Mouse (Mus musculus): Measurements from ENCODE around the gene Ptgds.

The Ptgds gene

GRCm38 (mm10) chr2:25469969-25470368 lies at the start of gene Ptgds:
TSS of gene Ptgds (minus strand) at chr2:25470046.
- DNase-seq (ENCODE audit: low spot score), result no peak

- no peak for DNase-seq (ENCODE audit: low spot score)
Measured at GRCm38 (mm10) chr2:25509912-25510311, 40.1 kb upstream of the Ptgds start.

GRCm38 (mm10) chr2:25506964-25507363 lies 37.1 kb upstream of the Ptgds start:
- DNase-seq (ENCODE audit: low spot score), result no peak

DNA sequence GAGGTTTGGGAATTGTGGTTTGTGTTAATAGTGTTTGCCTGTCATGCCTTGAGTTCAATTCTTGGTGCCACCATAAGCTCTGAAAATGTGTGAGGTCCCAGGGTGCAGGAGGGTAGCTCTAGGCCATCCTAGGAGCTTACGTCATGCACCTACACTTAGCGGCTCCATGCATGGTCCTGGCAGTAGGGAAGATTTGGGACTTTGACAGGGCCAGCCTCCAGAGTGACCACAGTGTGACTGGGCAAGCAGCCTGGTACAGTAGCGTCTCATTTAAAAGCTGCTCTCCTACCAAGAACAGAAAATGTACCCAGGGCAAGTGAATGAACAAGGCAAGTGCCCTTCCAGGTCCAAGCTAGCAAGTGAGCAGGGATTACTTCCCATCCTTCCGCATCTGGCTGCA lies 36.0 kb upstream of the Ptgds start:
- DNase-seq (ENCODE audit: low spot score), result no peak

- DNase-seq (ENCODE audit: low spot score), result no peak
Measured at GRCm38 (mm10) chr2:25505000-25505399, 35.2 kb upstream of the Ptgds start.

DNA sequence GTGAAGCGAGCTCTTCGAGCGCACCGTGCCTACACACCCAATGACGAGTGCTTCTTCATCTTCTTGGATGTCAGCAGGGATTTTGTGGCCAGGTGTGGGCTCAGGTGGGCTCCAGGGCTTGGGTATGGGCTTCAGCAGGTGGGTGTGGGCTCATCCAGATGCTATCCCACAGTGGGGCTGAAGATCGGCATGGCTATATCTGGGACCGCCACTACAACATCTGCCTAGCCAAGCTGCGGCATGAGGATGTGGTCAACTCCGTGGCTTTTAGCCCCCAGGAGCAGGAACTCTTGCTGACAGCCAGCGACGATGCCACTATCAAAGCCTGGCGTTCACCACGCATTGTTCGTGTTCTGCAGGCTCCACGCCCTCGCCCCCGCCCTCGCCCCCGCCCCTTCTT lies 34.7 kb upstream of the Ptgds start:
- no peak for DNase-seq (ENCODE audit: low spot score)

GRCm38 (mm10) chr2:25502726-25503125 lies 32.9 kb upstream of the Ptgds start:
- no peak for DNase-seq (ENCODE audit: low spot score)

- no peak for DNase-seq (ENCODE audit: low spot score)
Measured at GRCm38 (mm10) chr2:25501593-25502486, 32.0 kb upstream of the Ptgds start, which contains the start of gene C8g. TSS of gene C8g (minus strand) at chr2:25501719.

DNA sequence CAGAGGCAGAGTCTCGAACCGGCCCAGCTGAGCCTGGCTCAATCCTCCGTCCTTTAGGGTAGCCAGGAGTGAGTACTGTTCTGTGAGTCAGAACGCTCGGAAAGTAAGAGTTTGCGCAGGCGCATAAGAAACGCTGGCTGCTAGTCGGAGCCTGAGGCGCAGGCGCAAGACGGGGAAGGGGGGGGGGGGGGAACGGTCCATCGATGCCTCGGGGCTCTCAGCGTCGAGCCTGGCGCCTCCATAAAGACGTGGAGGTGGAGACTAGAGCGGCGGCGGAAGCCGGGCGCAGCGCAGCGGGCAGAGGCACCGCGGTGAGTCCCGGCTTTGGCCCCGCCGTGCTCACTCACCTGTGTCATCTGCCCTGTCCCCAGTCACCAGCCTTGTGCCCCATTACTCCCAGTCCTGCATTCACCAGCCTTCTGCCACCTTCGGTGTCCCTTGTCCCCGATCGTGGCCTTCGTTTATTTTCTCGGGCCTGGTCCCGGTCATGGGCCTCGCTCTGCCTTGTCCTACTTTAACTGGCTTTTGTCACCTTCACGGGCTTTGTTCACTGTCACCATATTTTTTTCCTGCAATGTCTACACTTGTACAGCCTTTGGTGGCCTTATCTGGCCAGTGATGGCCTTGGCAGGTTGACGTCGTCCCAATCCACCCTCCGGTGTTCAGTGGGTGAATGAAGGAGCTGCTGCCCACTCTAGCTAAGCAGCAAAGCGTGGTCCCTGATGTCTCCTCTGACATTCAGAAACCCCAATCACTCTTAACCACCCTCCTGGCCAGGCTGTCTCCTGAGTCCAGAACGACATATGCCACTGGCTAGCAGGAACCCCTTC lies 30.9 kb upstream of the Ptgds start, which contains the start of gene Fbxw5:
Fbxw5 (plus strand) TSS at position 175 of the 830 bp plus-strand sequence.
- DNase-seq (ENCODE audit: low spot score), result peak; percentile 81

DNA sequence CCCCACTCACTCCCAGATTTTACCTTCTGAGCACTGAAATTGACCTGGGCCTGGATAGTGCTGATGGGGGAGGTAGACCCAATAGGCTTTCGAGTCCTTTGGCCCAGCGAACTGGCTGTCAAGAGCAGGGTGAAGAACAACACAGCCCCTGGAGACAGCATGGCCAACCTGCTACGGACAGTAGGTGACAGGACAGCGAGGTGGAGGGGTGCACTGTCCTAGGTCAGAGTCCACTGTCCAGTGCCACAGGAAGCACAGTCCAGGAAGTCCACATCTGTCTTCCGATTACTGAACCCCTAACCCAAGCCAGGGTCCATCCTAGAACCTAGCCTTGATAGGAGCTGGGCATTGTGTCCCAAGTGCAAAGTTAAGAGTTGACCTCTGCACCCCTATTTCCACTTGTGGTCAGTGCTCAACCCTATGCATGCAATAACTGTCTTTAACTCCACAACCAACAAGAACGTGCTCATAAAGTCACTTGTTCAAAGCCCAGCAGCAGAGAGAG lies 30.3 kb upstream of the Ptgds start:
- no peak for DNase-seq (ENCODE audit: low spot score)

DNA sequence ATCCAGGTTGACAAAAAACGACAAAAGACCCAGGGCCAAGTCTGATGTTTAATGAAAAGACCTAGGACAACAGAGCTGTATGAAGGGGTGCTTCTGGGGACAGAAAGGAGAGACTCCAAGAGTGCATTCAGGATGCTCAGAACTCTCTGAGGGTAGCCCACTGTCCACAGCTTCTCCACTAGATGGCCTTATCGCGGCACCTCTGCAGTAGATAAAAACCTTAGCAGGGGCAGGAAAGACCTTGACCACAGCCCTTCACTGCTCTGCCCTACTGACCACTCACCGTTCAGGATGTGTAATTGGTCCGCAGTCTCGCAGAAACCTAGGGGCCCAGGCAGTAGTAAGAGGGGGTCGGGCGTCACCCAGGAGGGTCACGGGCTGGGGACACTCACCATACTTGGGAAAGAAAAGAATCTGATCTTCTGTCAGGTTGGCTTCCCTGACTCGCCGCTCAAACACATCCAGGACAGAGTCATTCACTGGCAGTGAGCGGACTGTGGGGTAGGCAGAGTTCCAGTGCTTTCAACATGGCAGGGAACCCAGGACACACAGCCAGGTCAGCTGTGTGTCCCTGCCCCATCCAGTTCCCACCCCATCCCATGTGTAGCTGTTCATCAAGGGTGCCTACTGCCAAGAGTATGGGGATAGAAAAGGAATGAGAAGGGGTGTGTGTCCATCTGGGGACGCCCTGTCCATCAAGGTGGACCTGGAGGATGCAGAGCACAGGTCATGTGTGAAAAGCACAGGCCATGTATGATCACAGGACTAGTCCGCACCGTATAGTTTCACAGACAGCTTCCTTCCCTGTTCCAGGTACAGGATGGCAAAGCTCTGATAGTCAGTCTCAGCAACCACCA lies 29.0 kb upstream of the Ptgds start:
- no peak for DNase-seq (ENCODE audit: low spot score)

DNA sequence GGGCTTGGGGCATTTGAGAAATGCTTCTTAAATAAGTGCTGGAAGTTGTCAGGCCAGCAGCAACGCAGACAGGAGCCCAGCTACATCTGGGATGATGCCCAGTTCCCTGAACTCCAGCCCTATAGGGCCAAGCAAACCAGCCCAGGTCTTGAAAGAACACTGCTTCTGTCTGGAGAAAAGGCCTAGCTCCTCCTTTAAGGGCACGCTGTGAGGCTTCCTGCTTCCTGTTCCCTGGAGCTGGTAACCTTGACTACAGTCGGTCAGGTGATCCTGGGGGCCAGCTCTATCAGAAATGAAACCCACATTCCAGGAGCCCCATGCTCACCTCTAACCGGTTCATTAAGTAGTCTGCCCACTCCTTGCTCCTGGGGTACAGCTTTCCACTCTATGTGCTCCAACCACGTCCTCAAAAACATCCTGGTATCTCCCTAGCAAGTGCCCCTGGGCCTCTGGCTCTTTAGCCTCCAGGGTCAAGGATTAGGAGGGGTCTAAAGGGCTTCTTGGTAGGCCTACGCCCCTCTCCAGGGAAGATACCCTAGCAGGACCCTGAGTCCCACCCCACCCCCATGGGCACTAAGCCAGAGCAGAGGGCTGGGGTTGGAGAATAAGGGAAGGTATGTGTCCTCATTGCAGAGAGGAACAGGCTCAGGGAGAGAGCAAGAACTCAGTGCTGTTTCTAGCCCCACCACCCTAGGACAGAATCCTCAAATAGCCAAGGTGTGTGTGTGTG lies 28.2 kb upstream of the Ptgds start:
- DNase-seq (ENCODE audit: low spot score), result no peak

DNA sequence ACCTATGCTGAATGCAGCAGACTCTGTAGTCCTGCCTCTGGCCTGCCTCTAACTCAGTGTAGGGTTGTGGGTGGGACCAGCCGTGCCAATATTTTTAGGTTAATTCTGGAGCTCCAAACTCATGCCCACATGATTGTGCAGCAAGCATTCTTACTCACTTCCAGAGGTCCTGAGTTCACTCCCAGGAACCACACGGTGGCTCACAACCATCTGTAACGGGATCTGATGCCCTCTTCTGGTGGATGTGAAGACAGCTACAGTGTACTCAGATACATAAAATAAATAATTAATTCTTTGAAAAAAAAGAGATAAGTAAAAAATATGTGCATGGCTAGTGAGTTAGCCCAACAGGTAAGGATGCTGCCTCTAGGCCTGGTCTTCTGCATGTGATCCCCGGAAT lies 26.6 kb upstream of the Ptgds start:
- DNase-seq (ENCODE audit: low spot score), result no peak

- no peak for DNase-seq (ENCODE audit: low spot score)
Measured at GRCm38 (mm10) chr2:25493476-25493961, 23.7 kb upstream of the Ptgds start, which contains the start of gene Lcn12. TSS of gene Lcn12 (minus strand) at chr2:25493911.

DNA sequence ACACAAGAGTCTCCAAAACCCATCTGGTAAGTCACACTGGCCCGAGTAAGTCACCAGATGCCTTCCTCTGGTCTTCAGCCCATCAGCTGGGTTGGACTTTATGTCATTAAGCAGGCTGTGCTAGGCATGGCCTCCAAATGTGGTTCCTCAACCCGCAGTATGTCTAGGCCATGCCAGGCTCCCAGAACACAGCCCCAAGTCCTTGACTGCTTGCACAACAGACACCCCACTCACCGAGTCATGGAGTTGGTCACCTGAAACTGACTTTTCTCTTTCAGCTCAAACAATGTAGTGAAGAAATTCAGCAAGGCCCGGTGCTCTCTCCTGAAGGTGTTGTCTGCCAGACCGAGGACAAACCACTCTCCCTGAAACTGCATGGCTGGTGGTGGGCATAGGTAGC lies 23.1 kb upstream of the Ptgds start:
- DNase-seq (ENCODE audit: low spot score), result no peak

DNA sequence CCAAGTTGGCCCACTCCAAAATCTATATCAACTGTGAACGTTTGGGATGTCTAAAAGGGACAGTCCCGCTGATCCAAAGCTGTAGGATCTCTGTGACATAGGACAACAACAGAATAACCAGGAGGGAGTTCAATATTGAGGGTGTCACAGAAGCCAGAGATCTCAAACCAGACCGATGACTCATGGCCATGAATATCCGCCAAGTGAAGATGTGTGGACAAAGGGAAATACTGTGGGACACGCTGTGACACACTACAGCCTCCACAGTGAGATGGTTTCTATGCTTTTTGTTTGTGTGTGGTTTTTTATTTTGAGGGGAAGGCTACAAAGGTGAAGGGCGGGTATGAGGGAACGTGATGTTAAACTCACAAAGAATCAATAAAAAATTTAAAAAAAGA lies 18.8 kb upstream of the Ptgds start:
- no peak for DNase-seq (ENCODE audit: low spot score)

GRCm38 (mm10) chr2:25487965-25488670 lies 18.3 kb upstream of the Ptgds start:
- DNase-seq (ENCODE audit: low spot score), result no peak

- no peak for DNase-seq (ENCODE audit: low spot score)
Measured at GRCm38 (mm10) chr2:25484901-25485647, 15.2 kb upstream of the Ptgds start.

DNA sequence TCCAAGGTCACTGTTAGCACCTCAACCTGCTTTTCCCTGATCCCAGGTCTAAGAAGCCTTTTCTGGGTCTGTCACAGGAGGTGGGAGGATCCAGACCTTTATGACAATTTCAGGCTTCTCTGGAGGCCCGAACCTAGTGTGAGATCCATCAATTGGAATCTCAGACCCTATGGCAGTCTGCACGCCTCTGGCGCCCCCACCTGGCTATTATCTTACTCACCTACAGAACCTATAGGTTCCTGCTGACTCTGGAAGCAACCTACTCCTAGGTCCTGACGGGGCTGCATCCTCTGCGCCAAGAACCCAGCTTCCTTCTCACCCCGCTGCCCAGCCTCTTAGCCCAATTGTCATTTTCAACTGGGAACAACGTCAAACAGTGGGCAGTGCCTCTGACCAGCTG lies 13.1 kb upstream of the Ptgds start:
- DNase-seq (ENCODE audit: low spot score), result no peak

All from layer of hippocampus, adult 11-12 months (tissue).